Mouse (Mus musculus) kidney, embryonic 14.5 days (tissue): ENCODE data around the gene Smg8. TPM values are rescaled to one million over a fixed set of nuclear protein-coding genes. Genes with fewer than 3 reads are reported as not detected.
"Not testable (repeated sequence)": the region's sequence is repeated elsewhere in the genome, so short reads cannot be mapped to it uniquely, and the experiment has no call there.

Source experiments
- ATAC-seq: fragments of 200-750 bp; cut with Nextera tagmentation; 2 replicates; pipeline ENCODE4 v1.8.0; 2017; ENCODE audit warnings: moderate number of reproducible peaks, mild to moderate bottlenecking, moderate TSS enrichment, moderate library complexity; ENCODE audit not compliant: low FRiP score, low TSS enrichment
- H3K27ac ChIP-seq: fragments of 300-500 bp; sonication (generic); 2 replicates; pipeline ENCODE4 v1.5.1; 2014; ENCODE audit warnings: low read depth, mild to moderate bottlenecking, low read length, moderate library complexity, mixed read lengths
- H3K27me3 ChIP-seq: fragments of 300-500 bp; sonication (generic); 2 replicates; pipeline ENCODE4 v1.6.1; 2014; ENCODE audit warnings: mild to moderate bottlenecking, low read length; ENCODE audit not compliant: control insufficient read depth, insufficient read depth
- H3K36me3 ChIP-seq: fragments of 300-500 bp; sonication (generic); 2 replicates; pipeline ENCODE4 v1.6.1; 2014; ENCODE audit warnings: low read length, mixed read lengths; ENCODE audit not compliant: control insufficient read depth, insufficient read depth
- H3K4me1 ChIP-seq: fragments of 300-500 bp; sonication (generic); 2 replicates; pipeline ENCODE4 v1.6.1; 2014; ENCODE audit warnings: low read length, mixed read lengths; ENCODE audit not compliant: control insufficient read depth, insufficient read depth
- H3K4me2 ChIP-seq: fragments of 300-500 bp; sonication (generic); replicated peaks from 2 replicates; pipeline ENCODE4 v1.6.1; 2014; ENCODE audit warnings: low read depth, mild to moderate bottlenecking, low read length
- H3K4me3 ChIP-seq: fragments of 300-500 bp; sonication (generic); 2 replicates; pipeline ENCODE4 v1.5.1; 2014; ENCODE audit warnings: mild to moderate bottlenecking, low read length
- H3K9ac ChIP-seq: fragments of 300-500 bp; sonication (generic); 2 replicates; pipeline ENCODE4 v1.6.1; 2014; ENCODE audit warnings: low read depth, mild to moderate bottlenecking, low read length, moderate library complexity
- H3K9me3 ChIP-seq: fragments of 300-500 bp; sonication (generic); 2 replicates; pipeline ENCODE4 v1.6.1; 2016; ENCODE audit warnings: low read length; ENCODE audit not compliant: control insufficient read depth
- WGBS: fragments of 180-500 bp; shearing (Covaris S2); extraction: QIAGEN DNeasy Blood & Tissue Kit; methylation state at CpG from one replicate; pipeline ENCODE4 v1.1.7; 2014; 5-methylcytosine and 5-hydroxymethylcytosine counted together
- polyA plus RNA-seq: library from polyadenylated mRNA; unstranded; fragments of >200 nt; fragmentation: Nextera tagmentation; extraction: Ambion mirVana; gene quantifications from 2 replicates; pipeline ENCODE4 v1.2.1, GENCODE M21; 2014

Gene Smg8
- polyA plus RNA-seq, 1 experiment from 2014 or later = 24.7 TPM

- no peaks in the 10 kb centered on the region for H3K27me3 ChIP-seq
- 66% methylated on average over 3 of the region's 3 CpGs for WGBS
- H3K27ac ChIP-seq = no peak overlapping the region
- no peaks in the 10 kb centered on the region for H3K9me3 ChIP-seq
- ATAC-seq = no peak
- H3K4me3 ChIP-seq = no peak overlapping the region
- H3K36me3 ChIP-seq = peaks cover 4% of the 10 kb centered on the region; the same call in 1 of the 2 replicates
- H3K4me2 ChIP-seq = no peak overlapping the region
- H3K4me1 ChIP-seq = no peaks in the 10 kb centered on the region
- H3K9ac ChIP-seq = no peak overlapping the region
These were observed 24.5 kb downstream of the Smg8 start for GRCm38 (mm10) chr11:87062087-87062486.

GRCm38 (mm10) chr11:87060410-87060809 lies 26.2 kb downstream of the Smg8 start:
- Histone ChIP-seq H3K4me1 (no peaks in the 10 kb centered on the region), H3K9ac (no peak overlapping the region), H3K9me3 (no peaks in the 10 kb centered on the region), H3K36me3 (peaks cover 4% of the 10 kb centered on the region; the same call in 1 of the 2 replicates), H3K27me3 (no peaks in the 10 kb centered on the region), H3K4me2 (no peak overlapping the region), H3K4me3 (no peak overlapping the region), H3K27ac (no peak overlapping the region)
- no peak for ATAC-seq
- WGBS = 97% methylated on average over 2 of the region's 2 CpGs

- Histone ChIP-seq H3K27ac (no peak overlapping the region), H3K9ac (no peak overlapping the region), H3K4me1 (no peaks in the 10 kb centered on the region), H3K9me3 (no peaks in the 10 kb centered on the region), H3K27me3 (no peaks in the 10 kb centered on the region), H3K4me3 (no peak overlapping the region), H3K4me2 (no peak overlapping the region), H3K36me3 (peaks cover 2% of the 10 kb centered on the region; the same call in 1 of the 2 replicates)
- 87% methylated on average over 6 of the region's 6 CpGs for WGBS
- no peak for ATAC-seq
These were observed 30.3 kb downstream of the Smg8 start for GRCm38 (mm10) chr11:87056286-87056685.

GRCm38 (mm10) chr11:87048900-87049299 lies 37.7 kb downstream of the Smg8 start:
- not testable (repeated sequence) for H3K4me3 ChIP-seq, ATAC-seq
- WGBS = 98% methylated on average over 7 of the region's 7 CpGs

GRCm38 (mm10) chr11:87046968-87047367 lies 39.6 kb downstream of the Smg8 start:
- no peak overlapping the region for H3K4me2 ChIP-seq
- ATAC-seq = no peak

More at GRCm38 (mm10) chr11:87048900-87049299, 37.7 kb downstream of the Smg8 start:
- not testable (repeated sequence) for H3K9me3 ChIP-seq, H3K4me2 ChIP-seq, H3K27ac ChIP-seq, H3K4me1 ChIP-seq, H3K9ac ChIP-seq, H3K27me3 ChIP-seq, H3K36me3 ChIP-seq

GRCm38 (mm10) chr11:87043052-87043451 lies 43.5 kb downstream of the Smg8 start:
- Histone ChIP-seq H3K36me3 (no peaks in the 10 kb centered on the region; the same call in 1 of the 2 replicates), H3K27me3 (no peaks in the 10 kb centered on the region), H3K4me2 (no peak overlapping the region), H3K4me1 (no peaks in the 10 kb centered on the region), H3K9me3 (no peaks in the 10 kb centered on the region), H3K4me3 (no peak overlapping the region), H3K9ac (no peak overlapping the region), H3K27ac (no peak overlapping the region)
- ATAC-seq = no peak
- WGBS = 82% methylated on average over 3 of the region's 3 CpGs

More at GRCm38 (mm10) chr11:87046968-87047367, 39.6 kb downstream of the Smg8 start:
- Histone ChIP-seq H3K36me3 (peaks cover 3% of the 10 kb centered on the region; the same call in 1 of the 2 replicates), H3K9me3 (no peaks in the 10 kb centered on the region), H3K9ac (no peak overlapping the region), H3K27ac (no peak overlapping the region), H3K4me3 (no peak overlapping the region), H3K4me1 (no peaks in the 10 kb centered on the region), H3K27me3 (no peaks in the 10 kb centered on the region)
- WGBS = 88% methylated on average over 5 of the region's 5 CpGs

GRCm38 (mm10) chr11:87039307-87039963 lies 47.1 kb downstream of the Smg8 start:
- Histone ChIP-seq H3K4me1 (no peaks in the 10 kb centered on the region), H3K9ac (no peak overlapping the region), H3K36me3 (peaks cover 3% of the 10 kb centered on the region; the same call in 1 of the 2 replicates), H3K4me3 (no peak overlapping the region), H3K27ac (no peak overlapping the region), H3K4me2 (no peak overlapping the region), H3K9me3 (no peaks in the 10 kb centered on the region), H3K27me3 (no peaks in the 10 kb centered on the region)
- WGBS = 65% methylated on average over 9 of the region's 9 CpGs
- ATAC-seq = no peak

- ATAC-seq = no peak
- Histone ChIP-seq H3K27me3 (no peaks in the 10 kb centered on the region), H3K9me3 (no peaks in the 10 kb centered on the region), H3K27ac (no peak overlapping the region), H3K36me3 (peaks cover 3% of the 10 kb centered on the region; the same call in 1 of the 2 replicates), H3K4me3 (no peak overlapping the region), H3K4me2 (no peak overlapping the region), H3K9ac (no peak overlapping the region), H3K4me1 (no peaks in the 10 kb centered on the region)
- WGBS = 66% methylated on average over 4 of the region's 4 CpGs
These were observed 50.4 kb downstream of the Smg8 start for GRCm38 (mm10) chr11:87036180-87036579.

GRCm38 (mm10) chr11:87028212-87028611 lies 58.4 kb downstream of the Smg8 start:
- H3K27ac ChIP-seq = no peak overlapping the region
- no peaks in the 10 kb centered on the region for H3K4me1 ChIP-seq
- H3K27me3 ChIP-seq = no peaks in the 10 kb centered on the region
- no peaks in the 10 kb centered on the region for H3K9me3 ChIP-seq
- no peak for ATAC-seq
- 89% methylated on average over 3 of the region's 3 CpGs for WGBS
- H3K4me3 ChIP-seq = no peak overlapping the region
- no peak overlapping the region for H3K4me2 ChIP-seq
- H3K9ac ChIP-seq = no peak overlapping the region
- H3K36me3 ChIP-seq = no peaks in the 10 kb centered on the region; the same call in 1 of the 2 replicates
